Mouse (Mus musculus): Measurements from ENCODE around the gene Tmem171. TPM values are rescaled to one million over a fixed set of nuclear protein-coding genes. Genes with fewer than 3 reads are reported as not detected.

The Tmem171 gene
- polyA plus RNA-seq, 1 experiment from 2014 or later, result 34.2 TPM

DNA sequence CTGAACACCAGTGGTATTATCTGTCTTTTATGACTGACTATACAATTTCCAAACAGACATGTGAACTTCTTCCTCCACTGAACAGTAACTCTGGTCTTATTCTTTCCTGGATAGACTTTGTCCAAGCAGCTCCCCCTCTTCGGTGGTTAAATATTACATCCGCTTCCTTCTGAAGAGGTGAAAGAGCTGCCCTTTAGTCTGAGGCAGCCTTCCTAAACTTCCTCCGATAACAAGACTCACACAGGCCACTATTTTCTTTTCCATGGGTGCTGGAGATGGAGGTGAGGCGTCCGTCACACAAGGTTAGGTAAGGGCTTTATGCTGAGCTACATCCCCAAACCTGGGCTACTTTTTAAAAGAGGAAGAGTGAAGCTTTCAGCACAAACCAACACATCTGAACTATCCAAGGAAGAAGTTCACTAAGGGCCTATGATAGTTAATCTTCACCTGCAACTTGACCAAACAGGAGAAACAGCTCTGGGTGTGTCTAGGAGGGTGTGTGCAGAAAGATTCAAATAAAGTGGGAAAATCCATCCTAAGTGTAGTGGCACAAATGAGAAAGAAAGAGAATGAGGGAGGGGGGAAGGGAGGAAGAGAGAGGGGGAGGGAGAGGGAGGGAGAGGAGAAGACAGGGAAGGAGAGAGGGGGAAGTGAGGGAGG, 56.0 kb downstream of the Tmem171 start:
- Histone ChIP-seq H3K4me3 (ENCODE audit: inconsistent target) (no peak overlapping the region), H3K36me3 (ENCODE audit: inconsistent target) (no peaks in the 10 kb centered on the region), H3K79me2 (ENCODE audit: inconsistent target) (no peaks in the 10 kb centered on the region), H3K27ac (no peak overlapping the region)
- WGBS (ENCODE audit: missing documents), result 94% methylated on average over 5 of the region's 5 CpGs

DNA sequence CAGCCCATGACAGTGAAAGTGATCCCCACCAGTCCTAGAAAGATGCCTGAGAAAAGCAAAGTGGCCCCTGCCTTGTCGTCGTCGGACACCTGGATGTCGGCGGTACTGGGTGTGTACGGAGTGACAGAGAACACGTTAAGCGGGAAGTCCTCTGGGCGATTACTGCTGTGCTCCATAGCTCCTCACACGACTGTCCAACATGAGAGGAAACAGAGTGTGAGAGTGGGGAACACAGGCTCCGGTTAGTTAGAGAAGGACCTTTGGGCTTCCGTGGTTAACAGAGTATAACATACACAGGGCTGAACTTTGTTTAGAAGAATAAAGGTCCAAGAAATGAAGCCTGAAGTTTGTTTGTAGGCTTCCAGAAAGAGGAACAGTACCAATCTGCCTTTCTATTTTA, 57.5 kb downstream of the Tmem171 start, which contains the start of gene Tmem174:
Gene Tmem174 (minus strand): TSS at position 266 of the 400 bp plus-strand sequence.
- WGBS (ENCODE audit: missing documents), result 86% methylated on average over 11 of the region's 12 CpGs
- no peak within 1 kb of the TSS for H3K4me3 ChIP-seq (ENCODE audit: inconsistent target)

DNA sequence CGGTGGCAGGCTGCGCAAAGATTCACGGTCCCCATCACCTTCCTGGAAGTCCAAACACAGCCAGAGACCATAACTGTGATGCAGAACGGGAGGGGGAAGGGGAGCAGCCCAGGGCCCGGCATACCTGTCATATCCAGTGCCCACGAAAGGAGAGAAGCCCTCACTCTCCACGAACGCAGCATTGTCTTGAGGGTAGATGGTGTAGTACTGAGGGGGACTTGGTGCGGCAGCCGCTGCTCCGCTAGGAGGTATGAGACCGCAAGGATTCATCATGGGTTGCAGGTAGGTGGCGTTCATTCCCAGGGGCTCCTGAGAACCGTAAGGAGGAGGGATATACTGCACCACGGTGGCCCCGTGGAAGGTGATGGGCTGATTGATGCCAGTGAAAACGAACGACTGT, 58.1 kb downstream of the Tmem171 start:
- H3K79me2 ChIP-seq (ENCODE audit: inconsistent target), result no peaks in the 10 kb centered on the region
- WGBS (ENCODE audit: missing documents), result 69% methylated on average over 18 of the region's 18 CpGs

More for the DNA sequence above, 57.5 kb downstream of the Tmem171 start, which contains the start of gene Tmem174:
- no peaks in the 10 kb centered on the region for H3K79me2 ChIP-seq (ENCODE audit: inconsistent target)
- no peaks in the 10 kb centered on the region for H3K36me3 ChIP-seq (ENCODE audit: inconsistent target)
- H3K27ac ChIP-seq, result no peak within 1 kb of the TSS

More for the DNA sequence above, 58.1 kb downstream of the Tmem171 start:
- Histone ChIP-seq H3K4me3 (ENCODE audit: inconsistent target) (no peak overlapping the region), H3K27ac (no peak overlapping the region), H3K36me3 (ENCODE audit: inconsistent target) (no peaks in the 10 kb centered on the region)

Other genes starting within 250 kb of the Tmem171 start
- 0.78 to 1.1 TPM in 2 of 3 replicates, not detected in the other for gene Gm10320, start 202.8 kb downstream of the Tmem171 start, polyA plus RNA-seq (2018)
- not detected in 3 replicates for gene Tmem174, start 57.4 kb downstream of the Tmem171 start, polyA plus RNA-seq (2018)
- 41.5 to 104 TPM (median 81.1 TPM) in 3 replicates for gene Fcho2, start 120.6 kb upstream of the Tmem171 start, polyA plus RNA-seq (2018)
- gene Tnpo1, start 231.6 kb upstream of the Tmem171 start, polyA plus RNA-seq (2018), result 25.1 to 51.3 TPM (median 32.1 TPM) in 3 replicates

Data from macrophage (primary cell).